Mouse (Mus musculus) cerebellum, adult 2 months (tissue): ENCODE measurements around the gene Arl15.

Experiments used
- CTCF ChIP-seq: fragments of 200-500 bp; IDR thresholded peaks from 2 replicates; pipeline ENCODE4 v1.5.1; 2011; ENCODE audit warnings: low read depth, mild to moderate bottlenecking, control low read depth, low read length, moderate library complexity, borderline replicate concordance; ENCODE audit not compliant: insufficient read depth
- POLR2A ChIP-seq: fragments of 200-500 bp; IDR thresholded peaks from 2 replicates; pipeline ENCODE4 v1.6.1; 2011; ENCODE audit warnings: low read length, control low read depth, borderline replicate concordance; ENCODE audit not compliant: insufficient read depth

- TF ChIP-seq POLR2A (no peak), CTCF (no peak)
Measured at GRCm38 (mm10) chr13:114200545-114200944, 406.2 kb downstream of the Arl15 start.
